Mouse (Mus musculus) brain, adult 2 months (tissue): Measurements from ENCODE around the gene Syne4.

Experiments
- DNase-seq: peaks from one replicate; pipeline ENCODE4 v3.0.0; 2011; ENCODE audit warnings: low read depth, low spot score

The Syne4 gene

DNA sequence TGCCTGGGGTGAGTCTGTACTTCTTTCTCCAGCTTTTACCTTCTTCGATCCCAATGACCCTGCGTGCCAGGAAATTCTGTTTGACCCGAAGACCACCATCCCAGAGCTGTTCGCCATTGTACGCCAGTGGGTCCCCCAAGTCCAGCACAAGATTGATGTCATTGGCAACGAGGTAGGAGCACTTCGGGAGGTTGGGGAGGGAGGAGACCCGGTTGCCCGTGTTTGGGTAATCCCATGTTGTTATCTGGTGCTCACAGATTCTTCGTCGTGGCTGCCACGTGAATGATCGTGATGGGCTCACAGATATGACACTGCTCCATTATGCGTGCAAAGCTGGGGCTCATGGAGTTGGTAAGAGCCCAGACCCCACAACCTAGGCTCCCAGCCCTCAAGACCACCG is 17.8 kb upstream of the Syne4 start:
- DNase-seq: no peak

GRCm38 (mm10) chr7:30297266-30297665 is 17.3 kb upstream of the Syne4 start:
- no peak for DNase-seq

- DNase-seq: peak; percentile 83
Observed at GRCm38 (mm10) chr7:30300914-30301313, 13.7 kb upstream of the Syne4 start.

DNA sequence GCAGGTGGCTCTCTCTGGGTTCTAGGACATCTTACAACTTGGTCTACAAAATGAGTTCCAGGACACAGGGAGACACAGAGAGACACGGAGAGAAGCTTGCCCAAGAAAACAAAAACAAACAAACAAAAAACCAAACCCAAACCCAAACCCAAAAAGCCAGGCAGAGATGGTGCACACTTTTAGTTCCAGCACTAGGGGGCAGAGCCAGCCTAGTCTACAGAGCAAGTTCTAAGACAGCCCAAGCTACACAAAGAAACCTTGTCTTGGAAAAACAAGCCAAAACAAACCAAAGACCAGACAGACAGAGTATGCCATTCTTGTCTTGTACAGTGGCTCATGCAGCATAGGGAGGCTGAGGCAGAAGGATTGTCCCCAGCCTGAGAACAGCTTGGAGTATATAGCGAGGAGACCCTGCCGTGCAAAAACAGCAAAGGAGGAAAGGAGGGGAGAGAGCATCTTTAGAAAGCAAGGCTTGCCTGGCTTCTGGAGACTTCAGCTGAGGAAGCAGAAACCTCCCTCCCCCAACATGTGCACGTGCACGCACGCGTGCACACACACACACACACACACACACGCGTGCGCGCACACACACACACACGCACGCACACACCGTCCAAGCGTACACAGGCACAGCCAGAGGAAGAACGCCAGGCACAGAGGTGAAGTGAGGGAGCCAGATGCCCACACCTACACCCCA is 8.4 kb upstream of the Syne4 start:
- DNase-seq: peak; percentile 63

- DNase-seq: peak; percentile 99
Observed at GRCm38 (mm10) chr7:30308076-30309005, 6.3 kb upstream of the Syne4 start, which contains the start of gene Alkbh6. Gene Alkbh6 (plus strand): TSS chr7:30308717.

DNA sequence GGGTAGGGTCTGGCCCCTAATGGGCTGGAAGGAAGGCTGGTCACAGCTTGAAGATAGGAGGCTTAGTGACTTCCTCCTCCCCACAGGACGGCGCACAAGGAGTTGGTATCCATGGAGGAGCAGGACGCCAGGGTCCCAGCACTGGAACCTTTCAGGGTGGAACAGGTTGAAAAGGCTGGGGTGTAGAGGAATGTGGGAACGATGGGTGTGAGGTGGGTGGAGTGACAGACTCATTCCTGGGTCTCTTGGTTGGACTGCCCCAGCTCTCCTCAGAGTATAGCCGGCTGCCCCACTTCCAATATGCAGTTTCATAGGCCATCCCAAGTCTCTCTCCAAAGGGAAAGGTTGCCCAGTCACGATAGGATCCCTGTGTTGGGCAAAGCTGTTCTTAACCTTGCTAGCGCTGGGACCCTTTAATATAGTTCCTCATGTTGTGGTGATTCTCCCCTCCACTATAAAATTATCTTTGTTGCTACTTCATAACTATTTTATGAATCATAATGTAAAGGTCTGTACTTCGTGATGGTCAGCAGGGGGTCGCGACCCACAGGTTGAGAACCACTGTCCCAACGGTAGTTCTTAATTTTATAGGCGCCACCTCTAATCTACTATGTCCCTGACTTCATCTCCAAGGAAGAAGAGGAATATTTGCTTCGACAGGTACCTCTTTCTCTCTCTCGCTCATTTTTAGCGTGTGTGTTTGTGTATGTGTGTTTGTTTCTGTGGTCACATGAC is 5.0 kb upstream of the Syne4 start:
- no peak for DNase-seq

DNA sequence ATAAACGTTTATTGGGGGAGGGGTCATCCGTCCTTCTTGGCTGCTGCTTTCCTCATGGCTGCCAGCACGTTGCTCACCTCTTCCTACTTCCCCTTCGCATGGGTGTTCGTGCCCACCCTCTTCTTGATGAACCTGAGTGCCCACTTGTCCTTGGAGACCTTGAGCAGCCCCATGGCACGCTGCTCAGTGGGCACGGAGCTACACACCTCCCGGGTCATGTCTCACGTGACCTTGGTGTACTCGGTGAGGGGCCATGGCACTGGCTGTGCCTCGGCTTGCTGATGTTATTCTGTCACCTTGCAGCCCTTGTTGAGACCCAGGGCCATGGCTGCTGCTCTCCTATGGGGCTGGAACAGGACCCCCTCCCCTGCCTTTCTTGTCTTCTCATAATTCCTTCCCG is 4.5 kb upstream of the Syne4 start:
- DNase-seq: no peak

GRCm38 (mm10) chr7:30313666-30314320 is 814 bp upstream of the Syne4 start:
- DNase-seq: no peak

DNA sequence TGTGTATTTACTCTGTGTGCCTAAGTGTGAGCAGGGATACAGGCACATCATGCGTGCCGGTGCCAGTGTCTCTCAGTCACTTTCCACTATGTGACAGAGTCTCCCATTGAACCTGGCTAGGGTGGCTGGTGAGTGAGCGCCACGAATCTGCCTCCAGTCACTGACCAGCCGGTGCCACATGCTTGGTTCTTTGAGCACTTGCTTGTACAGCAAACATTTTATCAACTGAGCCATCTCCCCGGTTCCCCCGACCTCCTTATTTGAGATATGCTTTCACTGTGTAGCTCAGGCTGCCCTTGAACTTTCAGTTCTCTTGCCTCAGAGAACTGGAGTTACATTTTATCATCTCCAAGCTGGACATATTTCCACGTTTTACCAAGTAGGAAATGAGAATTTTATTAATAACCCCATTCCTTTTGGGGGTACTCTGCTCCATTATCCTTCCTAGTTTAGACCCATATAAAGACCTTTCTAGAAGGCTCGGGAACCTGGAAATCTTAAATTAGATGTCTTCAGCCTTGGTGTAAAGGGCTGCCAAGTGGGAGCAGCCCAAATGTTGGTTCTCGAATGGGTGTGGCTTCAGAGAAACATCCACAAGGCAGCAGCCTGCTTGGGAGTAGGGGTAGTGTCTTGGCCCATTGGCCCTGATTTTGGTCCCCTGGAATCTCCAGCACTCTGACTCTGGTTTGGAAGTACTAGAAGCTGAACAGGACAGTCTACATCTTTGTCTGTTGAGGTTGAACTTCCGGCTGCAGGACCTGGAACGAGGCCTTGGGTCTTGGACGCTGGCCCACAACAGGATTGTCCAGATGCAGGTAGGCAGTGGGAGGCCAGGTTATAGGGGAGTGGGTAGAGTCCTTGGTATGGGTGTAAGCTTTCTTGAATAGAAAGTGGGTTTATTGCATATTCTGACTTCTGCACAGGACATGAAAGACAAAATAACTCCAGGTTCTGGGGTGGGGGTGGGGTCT is 1.2 kb downstream of the Syne4 start:
- no peak for DNase-seq

GRCm38 (mm10) chr7:30318142-30318541 is 3.5 kb downstream of the Syne4 start:
- DNase-seq: no peak

DNA sequence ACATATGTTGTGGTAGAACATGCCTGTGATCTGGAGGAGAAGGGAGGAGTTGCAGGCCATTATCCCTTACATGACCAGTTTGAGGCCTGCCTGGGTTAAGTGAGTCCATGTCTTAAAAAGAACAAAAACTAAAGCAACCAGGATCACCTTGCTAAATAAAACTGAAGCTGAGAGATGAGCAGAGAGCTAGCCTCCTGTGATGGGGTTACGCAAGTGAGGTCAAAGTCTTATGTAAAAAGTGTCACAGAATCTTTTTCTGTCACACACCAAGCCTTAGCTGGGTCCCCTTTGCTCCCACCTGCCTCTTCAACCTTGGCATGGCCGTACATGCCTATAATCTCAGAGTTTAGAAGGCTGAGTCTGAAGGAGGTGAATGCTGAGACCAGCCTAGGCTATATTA is 6.3 kb downstream of the Syne4 start:
- DNase-seq: no peak

DNA sequence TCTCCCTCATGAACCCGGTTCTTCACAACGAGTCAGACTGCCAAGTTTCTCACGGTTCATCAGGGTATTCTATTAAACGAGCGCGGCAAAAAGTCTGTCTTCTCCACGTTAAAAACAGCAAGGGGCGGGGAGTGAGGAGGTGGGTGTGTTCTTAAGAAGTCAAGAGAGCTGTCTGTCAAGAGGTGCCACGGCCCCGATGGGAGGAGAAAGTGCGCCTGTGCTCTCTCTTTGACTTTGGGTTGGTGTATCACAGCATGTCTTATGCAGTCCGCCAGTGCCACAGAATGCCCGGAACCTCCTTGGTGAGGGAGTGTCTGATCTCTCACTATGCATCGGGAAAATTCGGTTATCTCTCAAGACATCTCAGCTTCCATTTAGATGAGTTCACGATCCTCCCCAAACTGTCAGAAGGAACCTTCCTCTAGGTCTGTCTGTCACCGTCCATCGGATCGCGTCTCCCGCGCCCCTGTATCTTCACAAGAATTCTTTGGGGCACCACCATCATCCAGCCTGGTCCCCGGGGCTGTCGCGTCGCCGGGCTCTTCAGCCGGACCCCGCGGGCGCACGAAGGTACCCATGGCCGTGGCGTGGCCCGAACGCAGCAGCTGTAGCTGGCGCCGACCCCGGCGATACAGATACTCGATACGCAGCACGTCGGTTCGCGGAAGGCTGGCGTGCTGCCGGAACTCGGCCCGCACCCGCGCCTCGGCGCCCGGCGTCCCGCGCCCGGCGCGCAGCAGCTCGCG is 7.1 kb downstream of the Syne4 start, which contains the start of gene E130208F15Rik:
Gene E130208F15Rik, plus strand, starts transcription at position 202 of the 746 bp plus-strand sequence.
- DNase-seq: peak; percentile 96

GRCm38 (mm10) chr7:30322285-30322667 is 7.7 kb downstream of the Syne4 start:
- DNase-seq: peak; percentile 100

DNA sequence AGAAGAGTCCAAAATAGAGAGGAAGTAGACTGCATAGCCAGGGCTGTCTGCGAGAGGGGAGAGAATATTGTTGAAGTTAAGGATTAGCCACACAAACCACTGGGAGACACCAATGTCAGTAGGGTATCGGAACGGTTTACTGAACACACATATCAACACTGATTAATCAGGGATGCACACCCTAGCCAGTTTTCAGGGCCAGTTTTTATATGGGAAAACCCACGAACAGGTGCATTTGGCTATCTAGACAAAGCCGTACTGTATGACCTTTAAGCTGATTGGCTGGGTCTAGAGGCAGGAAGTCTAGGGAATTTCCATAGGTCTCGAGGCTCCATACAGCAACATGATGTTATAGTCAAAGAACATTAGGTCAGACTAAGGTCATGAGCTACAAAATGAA is 8.3 kb downstream of the Syne4 start:
- DNase-seq: no peak

- DNase-seq: no peak
Observed at GRCm38 (mm10) chr7:30323795-30324194, 9.2 kb downstream of the Syne4 start, which contains the start of gene Sdhaf1. Gene Sdhaf1 (minus strand): TSS chr7:30323895.

- peak; percentile 87 for DNase-seq
Observed at GRCm38 (mm10) chr7:30324300-30324944, 9.8 kb downstream of the Syne4 start.

- DNase-seq: no peak
Observed at GRCm38 (mm10) chr7:30325364-30325763, 10.8 kb downstream of the Syne4 start.

DNA sequence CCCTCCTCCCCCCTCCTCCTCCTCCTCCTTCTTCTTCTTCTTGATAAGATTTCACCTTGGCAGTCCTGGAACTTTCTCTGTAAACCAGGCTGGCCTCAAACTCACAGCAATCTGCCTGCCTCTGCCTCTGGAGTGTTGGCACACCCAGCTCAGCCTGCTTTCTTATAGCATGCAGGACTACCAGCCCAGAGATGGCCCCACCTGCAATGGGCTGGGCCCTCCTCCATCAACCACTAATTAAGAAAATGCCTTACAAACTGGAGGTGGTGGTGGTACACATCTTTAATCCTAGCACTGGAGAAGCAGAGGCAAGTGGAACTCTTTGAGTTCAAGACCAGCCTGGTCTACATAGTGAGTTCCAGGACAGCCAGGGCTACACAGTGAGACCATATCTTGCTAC is 11.8 kb downstream of the Syne4 start:
- DNase-seq: no peak

GRCm38 (mm10) chr7:30327140-30327539 is 12.5 kb downstream of the Syne4 start:
- DNase-seq: peak; percentile 98
